Mouse (Mus musculus) gastrocnemius, postnatal 25 days (tissue): Measurements from ENCODE around the gene 9530068E07Rik. TPM values are rescaled to one million over a fixed set of nuclear protein-coding genes. Genes with fewer than 3 reads are reported as not detected.
A peak's percentile ranks its signal among the peaks of the same experiment; 100 is the strongest.
"Not testable (repeated sequence)": the region's sequence is repeated elsewhere in the genome, so short reads cannot be mapped to it uniquely, and the experiment has no call there.

Experiments used
- DNase-seq: peaks from one replicate; pipeline ENCODE4 v3.0.0; 2022
- total RNA-seq, 2 experiments: library from RNA; stranded (reverse); gene quantifications; 1 replicate in 1 of 2; 2 replicates in 1 of 2; pipeline ENCODE4 v1.2.3; 2021

The 9530068E07Rik gene
- total RNA-seq, 2 experiments from 2014 or later = 42.4 to 47.6 TPM

GRCm38 (mm10) chr11:52373841-52374240 lies 22.4 kb upstream of the 9530068E07Rik start:
- DNase-seq = peak; percentile 29

- DNase-seq = peak; percentile 82
Measured at GRCm38 (mm10) chr11:52374340-52374739, 21.9 kb upstream of the 9530068E07Rik start.

- DNase-seq = peak; percentile 73
Measured at GRCm38 (mm10) chr11:52377579-52377978, 18.6 kb upstream of the 9530068E07Rik start.

- no peak for DNase-seq
Measured at GRCm38 (mm10) chr11:52379241-52379640, 17.0 kb upstream of the 9530068E07Rik start.

GRCm38 (mm10) chr11:52383741-52384140 lies 12.5 kb upstream of the 9530068E07Rik start:
- DNase-seq = peak; percentile 14

GRCm38 (mm10) chr11:52384667-52385066 lies 11.6 kb upstream of the 9530068E07Rik start:
- no peak for DNase-seq

GRCm38 (mm10) chr11:52386892-52387291 lies 9.3 kb upstream of the 9530068E07Rik start:
- no peak for DNase-seq

GRCm38 (mm10) chr11:52388150-52388549 lies 8.1 kb upstream of the 9530068E07Rik start:
- DNase-seq = no peak

- DNase-seq = not testable (repeated sequence)
Measured at GRCm38 (mm10) chr11:52388979-52389378, 7.2 kb upstream of the 9530068E07Rik start.

- no peak for DNase-seq
Measured at GRCm38 (mm10) chr11:52389933-52390332, 6.3 kb upstream of the 9530068E07Rik start.

GRCm38 (mm10) chr11:52394494-52394893 lies 1.7 kb upstream of the 9530068E07Rik start:
- DNase-seq = no peak

GRCm38 (mm10) chr11:52395343-52395742 lies 885 bp upstream of the 9530068E07Rik start:
- DNase-seq = no peak

GRCm38 (mm10) chr11:52396597-52397188 lies 465 bp downstream of the 9530068E07Rik start:
- no peak for DNase-seq

GRCm38 (mm10) chr11:52397385-52397987 lies 1.3 kb downstream of the 9530068E07Rik start:
- DNase-seq = no peak

GRCm38 (mm10) chr11:52401476-52401875 lies 5.2 kb downstream of the 9530068E07Rik start:
- no peak for DNase-seq

GRCm38 (mm10) chr11:52402566-52402965 lies 6.3 kb downstream of the 9530068E07Rik start:
- no peak for DNase-seq

- no peak for DNase-seq
Measured at GRCm38 (mm10) chr11:52404209-52404608, 8.0 kb downstream of the 9530068E07Rik start.

- no peak for DNase-seq
Measured at GRCm38 (mm10) chr11:52405196-52405688, 9.0 kb downstream of the 9530068E07Rik start.

- no peak for DNase-seq
Measured at GRCm38 (mm10) chr11:52409316-52409715, 13.1 kb downstream of the 9530068E07Rik start.

- DNase-seq = no peak
Measured at GRCm38 (mm10) chr11:52418358-52418757, 22.1 kb downstream of the 9530068E07Rik start.

GRCm38 (mm10) chr11:52419246-52419645 lies 23.0 kb downstream of the 9530068E07Rik start:
- DNase-seq = no peak

GRCm38 (mm10) chr11:52419861-52420260 lies 23.6 kb downstream of the 9530068E07Rik start:
- no peak for DNase-seq

- DNase-seq = no peak
Measured at GRCm38 (mm10) chr11:52420296-52421052, 24.2 kb downstream of the 9530068E07Rik start.
